Mouse (Mus musculus) MEL (cell line): Measurements from ENCODE around the gene Bphl. TPM values are rescaled to one million over a fixed set of nuclear protein-coding genes. Genes with fewer than 3 reads are reported as not detected.
A peak's percentile ranks its signal among the peaks of the same experiment; 100 is the strongest.

ENCODE experiments used
- DNase-seq: peaks from one replicate; pipeline ENCODE4 v3.0.0; 2011; ENCODE audit warnings: low read depth, low spot score
- H3K27ac ChIP-seq: 2 replicates; pipeline ENCODE4 v1.5.1; 2012; ENCODE audit warnings: low read depth, mild to moderate bottlenecking, control low read depth, low read length, moderate library complexity; ENCODE audit not compliant: control insufficient read depth
- H3K27me3 ChIP-seq, 2 experiments: fragments of 150-350 bp in 1 of 2; sonication (generic) in 1 of 2; 2 replicates each; pipeline ENCODE4 v1.6.1; 2012; ENCODE audit warnings: low read length in 2 of 2, mild to moderate bottlenecking in 2 of 2, improper control_type of control experiment in 1 of 2, moderate library complexity in 1 of 2; ENCODE audit not compliant: insufficient read depth in 2 of 2, control insufficient read depth in 1 of 2
- H3K36me3 ChIP-seq, 2 experiments: 2 replicates each; pipeline ENCODE4 v1.6.1; 2012 to 2014; ENCODE audit warnings: low read length in 2 of 2, improper control_type of control experiment in 1 of 2, inconsistent platforms in 1 of 2, mild to moderate bottlenecking in 1 of 2; ENCODE audit not compliant: insufficient read depth in 2 of 2, control insufficient read depth in 1 of 2
- H3K4me1 ChIP-seq, 2 experiments: fragments of 150-350 bp in 1 of 2; sonication (generic) in 1 of 2; 2 replicates each; pipeline ENCODE4 v1.6.1; 2012; ENCODE audit warnings: low read length in 2 of 2, improper control_type of control experiment in 1 of 2, mild to moderate bottlenecking in 1 of 2; ENCODE audit not compliant: insufficient read depth in 2 of 2, control insufficient read depth in 1 of 2
- H3K4me3 ChIP-seq, 2 experiments: fragments of 150-350 bp in 1 of 2; sonication (generic) in 1 of 2; 2 replicates each; pipeline ENCODE4 v1.5.1; 2012; ENCODE audit warnings: low read depth in 2 of 2, low read length in 2 of 2, mild to moderate bottlenecking in 2 of 2, moderate library complexity in 2 of 2, control low read depth in 1 of 2, improper control_type of control experiment in 1 of 2; ENCODE audit not compliant: control insufficient read depth in 1 of 2, insufficient read depth in 1 of 2
- H3K79me2 ChIP-seq: 2 replicates; pipeline ENCODE4 v1.6.1; 2012; ENCODE audit warnings: mild to moderate bottlenecking, low read length, moderate library complexity; ENCODE audit not compliant: control insufficient read depth, poor library complexity, insufficient read depth
- H3K9ac ChIP-seq: 2 replicates; pipeline ENCODE4 v1.6.1; 2012; ENCODE audit warnings: low read depth, mild to moderate bottlenecking, control low read depth, low read length, moderate library complexity; ENCODE audit not compliant: control insufficient read depth, poor library complexity, severe bottlenecking
- H3K9me3 ChIP-seq: fragments of 150-350 bp; sonication (generic); replicated peaks from 2 replicates; pipeline ENCODE4 v1.6.1; 2012; ENCODE audit warnings: mild to moderate bottlenecking, low read length, improper control_type of control experiment, moderate library complexity; ENCODE audit not compliant: insufficient read depth
- CHD1 ChIP-seq: IDR thresholded peaks from 2 replicates; pipeline ENCODE4 v1.6.1; 2012; ENCODE audit warnings: low read depth, mild to moderate bottlenecking, inconsistent platforms, low read length, improper control_type of control experiment
- E2F4 ChIP-seq: IDR thresholded peaks from 2 replicates; pipeline ENCODE4 v1.6.1; 2011; ENCODE audit warnings: low read depth, low read length, improper control_type of control experiment, borderline replicate concordance
- ELF1 ChIP-seq: IDR thresholded peaks from 2 replicates; pipeline ENCODE4 v1.6.1; 2014; ENCODE audit warnings: low read depth, mild to moderate bottlenecking, inconsistent platforms, low read length, improper control_type of control experiment, moderate library complexity
- ETS1 ChIP-seq: IDR thresholded peaks from 2 replicates; pipeline ENCODE4 v1.6.1; 2012; ENCODE audit warnings: low read depth, mild to moderate bottlenecking, inconsistent platforms, low read length, improper control_type of control experiment, moderate library complexity
- GATA1 ChIP-seq: IDR thresholded peaks from 2 replicates; pipeline ENCODE4 v1.6.1; 2011; ENCODE audit warnings: low read depth, low read length, improper control_type of control experiment
- JUND ChIP-seq: IDR thresholded peaks from 2 replicates; pipeline ENCODE4 v1.6.1; 2011; ENCODE audit warnings: low read depth, mild to moderate bottlenecking, improper control_type of control experiment, low read length
- MEF2A ChIP-seq: IDR thresholded peaks from 2 replicates; pipeline ENCODE4 v1.6.1; 2014; ENCODE audit warnings: low read depth, mild to moderate bottlenecking, inconsistent platforms, low read length, improper control_type of control experiment; ENCODE audit not compliant: poor library complexity, insufficient replicate concordance, severe bottlenecking; ENCODE audit errors: extremely low read depth
- NELFE ChIP-seq: IDR thresholded peaks from 2 replicates; pipeline ENCODE4 v1.6.1; 2011; ENCODE audit warnings: low read depth, low read length, improper control_type of control experiment
- NRF1 ChIP-seq: IDR thresholded peaks from 2 replicates; pipeline ENCODE4 v1.6.1; 2014; ENCODE audit warnings: low read depth, mild to moderate bottlenecking, inconsistent platforms, low read length, improper control_type of control experiment, moderate library complexity; ENCODE audit not compliant: poor library complexity, insufficient read depth, severe bottlenecking
- POLR2A ChIP-seq, 2 experiments: IDR thresholded peaks; 2 replicates each; pipeline ENCODE4 v1.6.1; 2011 to 2012; ENCODE audit warnings: low read length in 2 of 2, mild to moderate bottlenecking in 2 of 2, control low read depth in 1 of 2, improper control_type of control experiment in 1 of 2, low read depth in 1 of 2, moderate library complexity in 1 of 2; ENCODE audit not compliant: control insufficient read depth in 1 of 2, insufficient read depth in 1 of 2, poor library complexity in 1 of 2
- SIN3A ChIP-seq: IDR thresholded peaks from 2 replicates; pipeline ENCODE4 v1.6.1; 2012; ENCODE audit warnings: low read length, improper control_type of control experiment, inconsistent platforms
- SMC3 ChIP-seq: IDR thresholded peaks from 2 replicates; pipeline ENCODE4 v1.6.1; 2011; ENCODE audit warnings: low read depth, low read length, improper control_type of control experiment
- TBP ChIP-seq: IDR thresholded peaks from 2 replicates; pipeline ENCODE4 v1.8.0; 2011; ENCODE audit warnings: low read depth, low read length, improper control_type of control experiment
- USF1 ChIP-seq: IDR thresholded peaks from 2 replicates; pipeline ENCODE4 v1.6.1; 2014; ENCODE audit warnings: low read depth, mild to moderate bottlenecking, inconsistent platforms, low read length, improper control_type of control experiment, moderate library complexity
- ZNF384 ChIP-seq: IDR thresholded peaks from 2 replicates; pipeline ENCODE4 v1.6.1; 2012; ENCODE audit warnings: low read depth, mild to moderate bottlenecking, inconsistent platforms, low read length, improper control_type of control experiment
- polyA plus RNA-seq, 2 experiments: library from polyadenylated mRNA; stranded (reverse) in 1 of 2; unstranded in 1 of 2; fragments of >175 nt in 1 of 2; fragments of >200 nt in 1 of 2; gene quantifications; 2 replicates each; pipeline versions ENCODE4 v1.2.1 to v1.2.4; 2012; ENCODE audit warnings: low replicate concordance in 2 of 2, low read depth in 1 of 2; ENCODE audit not compliant: insufficient read length in 2 of 2, insufficient read depth in 1 of 2, missing spikeins in 1 of 2
- total RNA-seq: library from RNA; depleted of rRNA; stranded (reverse); fragments of 300-350 nt; gene quantifications from 2 replicates; pipeline ENCODE4 v1.2.3, GENCODE M21; 2012

Bphl gene
- total and polyA plus RNA-seq, 3 experiments, result 6.5 to 7.7 TPM; not detected in 1

GRCm38 (mm10) chr13:34003058-34003457, 34.3 kb upstream of the Bphl start:
- Histone ChIP-seq H3K79me2 (peaks cover 15% of the 10 kb centered on the region), H3K27ac (peak overlapping the region; percentile 57), H3K9ac (peak overlapping the region; percentile 71), H3K9me3 (no peaks in the 10 kb centered on the region), H3K4me3 (peak overlapping the region; percentile 88 to 99), H3K27me3 (no peaks in the 10 kb centered on the region), H3K4me1 (peaks cover 3 to 7% of the 10 kb centered on the region in 2 experiments; a peak in 2 of 4 replicates), H3K36me3 (peaks cover 0 to 9% of the 10 kb centered on the region in 2 experiments; a peak in 2 of 4 replicates)
- TF ChIP-seq MEF2A (no peak), NELFE (no peak), CHD1 (no peak), JUND (no peak; the same call in 1 of the 2 replicates), GATA1 (no peak), SIN3A (no peak), TBP (0 out of 2 replicates have a peak, but pooled peaks have one; percentile 39)
- no peak for DNase-seq

- H3K36me3 ChIP-seq, result peaks cover 0 to 6% of the 10 kb centered on the region in 2 experiments; a peak in 2 of 4 replicates
- peaks cover 15% of the 10 kb centered on the region for H3K79me2 ChIP-seq
- peaks cover 0 to 7% of the 10 kb centered on the region in 2 experiments; a peak in 2 of 4 replicates for H3K4me1 ChIP-seq
- no peak overlapping the region for H3K27ac ChIP-seq
- H3K27me3 ChIP-seq, result no peaks in the 10 kb centered on the region
- DNase-seq, result no peak
- H3K4me3 ChIP-seq, result no peak overlapping the region
- no peaks in the 10 kb centered on the region for H3K9me3 ChIP-seq
- H3K9ac ChIP-seq, result no peak overlapping the region
- TF ChIP-seq ZNF384 (no peak), E2F4 (no peak), ELF1 (no peak), NRF1 (no peak), POLR2A (IDR thresholded peaks at IDR 0.05; ENCODE audit: control insufficient read depth in 1 of 2, insufficient read depth in 1 of 2, low read depth in 1 of 2, low read length in 2 of 2, poor library complexity in 1 of 2) (no peak), GATA1 (no peak), ETS1 (no peak), MEF2A (no peak), SMC3 (no peak), USF1 (no peak)
Measured at GRCm38 (mm10) chr13:34007234-34007633, 30.2 kb upstream of the Bphl start.
